Mouse (Mus musculus) CH12.LX (cell line): ENCODE results near the gene Rhob. TPM values are rescaled to one million over a fixed set of nuclear protein-coding genes. Genes with fewer than 3 reads are reported as not detected.

Source experiments
- DNase-seq: peaks from one replicate; pipeline ENCODE4 v3.0.0-alpha.2; 2013; ENCODE audit errors: extremely low read depth
- H3K27ac ChIP-seq: 2 replicates; pipeline ENCODE4 v1.5.1; 2012; ENCODE audit warnings: low read depth, mild to moderate bottlenecking, control low read depth, moderate library complexity; ENCODE audit not compliant: insufficient read depth
- H3K27me3 ChIP-seq: replicated peaks from 2 replicates; pipeline ENCODE3; 2012; ENCODE audit warnings: inconsistent platforms
- H3K36me3 ChIP-seq, 2 experiments: replicated peaks in 1 of 2; 2 replicates each; pipeline versions ENCODE3 to v1.6.1; 2012; ENCODE audit warnings: inconsistent platforms in 1 of 2, low read length in 1 of 2, mild to moderate bottlenecking in 1 of 2, mixed read lengths in 1 of 2, moderate library complexity in 1 of 2; ENCODE audit not compliant: control insufficient read depth in 1 of 2, insufficient read depth in 1 of 2
- H3K4me1 ChIP-seq, 2 experiments: 2 replicates each; pipeline ENCODE4 v1.6.1; 2012; ENCODE audit warnings: inconsistent platforms in 1 of 2, moderate library complexity in 1 of 2; ENCODE audit not compliant: insufficient read depth in 2 of 2, control insufficient read depth in 1 of 2
- H3K4me2 ChIP-seq: 2 replicates; pipeline ENCODE4 v1.6.1; 2012; ENCODE audit warnings: low read depth, mild to moderate bottlenecking, control low read depth; ENCODE audit not compliant: poor library complexity, insufficient read depth, severe bottlenecking
- H3K4me3 ChIP-seq, 3 experiments: fragments of 150-350 bp in 1 of 3; sonication (generic) in 1 of 3; replicated peaks in 1 of 3; 2 replicates each; pipeline versions ENCODE3 to v1.5.1; 2011 to 2012; ENCODE audit warnings: low read depth in 2 of 3, low read length in 2 of 3, mild to moderate bottlenecking in 2 of 3, moderate library complexity in 2 of 3, control low read depth in 1 of 3, improper control_type of control experiment in 1 of 3, inconsistent platforms in 1 of 3, mixed read lengths in 1 of 3; ENCODE audit not compliant: poor library complexity in 1 of 3
- H3K79me2 ChIP-seq: replicated peaks from 2 replicates; pipeline ENCODE4 v1.6.1; 2012; ENCODE audit warnings: mild to moderate bottlenecking, moderate library complexity; ENCODE audit not compliant: control insufficient read depth, poor library complexity, insufficient read depth, severe bottlenecking; ENCODE audit errors: extremely low read depth
- H3K9ac ChIP-seq: 2 replicates; pipeline ENCODE4 v1.6.1; 2012; ENCODE audit warnings: low read depth, mild to moderate bottlenecking, control low read depth, moderate library complexity; ENCODE audit not compliant: insufficient read depth
- H3K9me3 ChIP-seq: replicated peaks from 2 replicates; pipeline ENCODE3; 2012; ENCODE audit warnings: low read length, inconsistent platforms, mixed read lengths
- BHLHE40 ChIP-seq: IDR thresholded peaks from 2 replicates; pipeline ENCODE4 v1.6.1; 2011; ENCODE audit warnings: mild to moderate bottlenecking, low read depth, low read length, improper control_type of control experiment
- CHD1 ChIP-seq: IDR thresholded peaks from 2 replicates; pipeline ENCODE4 v1.6.1; 2012; ENCODE audit warnings: low read depth, low read length, improper control_type of control experiment, inconsistent platforms
- CHD2 ChIP-seq: IDR thresholded peaks from 2 replicates; pipeline ENCODE4 v1.6.1; 2011; ENCODE audit warnings: low read length, improper control_type of control experiment
- CTCF ChIP-seq, 2 experiments: IDR thresholded peaks in 1 of 2; conservative IDR thresholded peaks in 1 of 2; 2 replicates each; pipeline ENCODE4 v1.5.1; 2011 to 2012; ENCODE audit warnings: low read depth in 2 of 2, low read length in 2 of 2, improper control_type of control experiment in 1 of 2, inconsistent platforms in 1 of 2, mild to moderate bottlenecking in 1 of 2, moderate library complexity in 1 of 2
- E2F4 ChIP-seq: IDR thresholded peaks from 2 replicates; pipeline ENCODE4 v1.6.1; 2011; ENCODE audit warnings: low read depth, low read length, improper control_type of control experiment; ENCODE audit not compliant: insufficient replicate concordance
- EP300 ChIP-seq: IDR thresholded peaks from 2 replicates; pipeline ENCODE4 v1.6.1; 2011; ENCODE audit warnings: low read length, improper control_type of control experiment
- ETS1 ChIP-seq: conservative IDR thresholded peaks from 2 replicates; pipeline ENCODE4 v1.6.1; 2012; ENCODE audit warnings: low read depth, mild to moderate bottlenecking, inconsistent platforms, low read length, improper control_type of control experiment, moderate library complexity
- GABPA ChIP-seq: IDR thresholded peaks from 2 replicates; pipeline ENCODE4 v1.6.1; 2012; ENCODE audit warnings: low read depth, low read length, improper control_type of control experiment, inconsistent platforms; ENCODE audit not compliant: insufficient replicate concordance
- IRF4 ChIP-seq: IDR thresholded peaks from 2 replicates; pipeline ENCODE4 v1.6.1; 2014; ENCODE audit warnings: low read depth, mild to moderate bottlenecking, inconsistent platforms, low read length, improper control_type of control experiment
- KAT2A ChIP-seq: IDR thresholded peaks from 2 replicates; pipeline ENCODE4 v1.6.1; 2012; ENCODE audit warnings: low read length, improper control_type of control experiment, inconsistent platforms; ENCODE audit not compliant: insufficient replicate concordance
- MAFK ChIP-seq: IDR thresholded peaks from 2 replicates; pipeline ENCODE4 v1.6.1; 2011; ENCODE audit warnings: low read length, improper control_type of control experiment; ENCODE audit not compliant: insufficient replicate concordance
- MAX ChIP-seq: IDR thresholded peaks from 2 replicates; pipeline ENCODE4 v1.6.1; 2011; ENCODE audit warnings: low read length, improper control_type of control experiment
- NELFE ChIP-seq: IDR thresholded peaks from 2 replicates; pipeline ENCODE4 v1.6.1; 2011; ENCODE audit warnings: low read depth, low read length, improper control_type of control experiment
- SIN3A ChIP-seq: IDR thresholded peaks from 2 replicates; pipeline ENCODE4 v1.6.1; 2012; ENCODE audit warnings: low read length, improper control_type of control experiment, inconsistent platforms
- ZC3H11A ChIP-seq: IDR thresholded peaks from 2 replicates; pipeline ENCODE4 v1.6.1; 2012; ENCODE audit warnings: low read depth, mild to moderate bottlenecking, inconsistent platforms, low read length, improper control_type of control experiment
- ZKSCAN1 ChIP-seq: IDR thresholded peaks from 2 replicates; pipeline ENCODE4 v1.6.1; 2012; ENCODE audit warnings: low read depth, inconsistent platforms, low read length, improper control_type of control experiment, borderline replicate concordance
- ZMIZ1 ChIP-seq: IDR thresholded peaks from 2 replicates; pipeline ENCODE4 v1.6.1; 2012; ENCODE audit warnings: low read depth, mild to moderate bottlenecking, inconsistent platforms, low read length, improper control_type of control experiment
- ZNF384 ChIP-seq: IDR thresholded peaks from 2 replicates; pipeline ENCODE4 v1.6.1; 2012; ENCODE audit warnings: low read depth, low read length, improper control_type of control experiment, inconsistent platforms
- dilution Hi-C: fragments of 300-500 bp; cut with MboI; formaldehyde crosslinking; loops from 2 replicates; pipeline ENCODE4 v1.14.3; 2020; ENCODE audit warnings: low sequenced_read_pairs; ENCODE audit not compliant: extremely low pct_unique_long_range_greater_than_20kb, extremely low pct_ligation_motif_present
- in situ Hi-C: fragments of 300-500 bp; cut with MboI; formaldehyde crosslinking; loops from 3 replicates; pipeline ENCODE4 v1.14.3; 2019; ENCODE audit warnings: low sequenced_read_pairs, low pct_ligation_motif_present, low pct_unique_long_range_greater_than_20kb, mixed read lengths
- polyA plus RNA-seq: library from polyadenylated mRNA; unstranded; fragments of >175 nt; gene quantifications from 2 replicates; pipeline ENCODE4 v1.2.1, GENCODE M21; 2012; ENCODE audit warnings: low read depth; ENCODE audit not compliant: insufficient read length
- total RNA-seq, 2 experiments: library from RNA; depleted of rRNA; stranded (reverse); fragments of 300-350 nt in 1 of 2; fragments of >200 nt in 1 of 2; gene quantifications; 2 replicates each; pipeline ENCODE4 v1.2.3; 2012 to 2014

Gene Rhob
- total and polyA plus RNA-seq, 3 experiments = 42.1 to 54.1 (median 52.9) TPM

GRCm38 (mm10) chr12:8519431-8520160 lies 19.8 kb upstream of the Rhob start:
- in situ Hi-C loops = no loop called here
- dilution Hi-C loops = no loop called here
- H3K4me3 ChIP-seq = no peak overlapping the region
- no peak overlapping the region for H3K27ac ChIP-seq
- no peak overlapping the region for H3K4me2 ChIP-seq
- no peaks in the 10 kb centered on the region for H3K79me2 ChIP-seq
- no peaks in the 10 kb centered on the region for H3K9me3 ChIP-seq
- no peak overlapping the region for H3K9ac ChIP-seq
- no peaks in the 10 kb centered on the region for H3K27me3 ChIP-seq
- no peaks in the 10 kb centered on the region for H3K36me3 ChIP-seq
- no peak for TF ChIP-seq NELFE
- TF ChIP-seq SIN3A = no peak
- no peak for TF ChIP-seq EP300
- no peak for TF ChIP-seq E2F4
- TF ChIP-seq CTCF (conservative IDR thresholded peaks at IDR 0.05 in 1 of 2, IDR thresholded peaks at IDR 0.05 in 1 of 2; ENCODE audit: low read depth in 2 of 2, low read length in 2 of 2) = no peak
- TF ChIP-seq BHLHE40 = no peak
- no peak for TF ChIP-seq CHD2
- no peak for DNase-seq
- peaks cover 10 to 47% of the 10 kb centered on the region in 2 experiments; a peak in 3 of 4 replicates for H3K4me1 ChIP-seq

- Histone ChIP-seq H3K4me3 (no peak overlapping the region), H3K9ac (no peak overlapping the region), H3K4me2 (no peak overlapping the region; the same call in 1 of the 2 replicates), H3K79me2 (no peaks in the 10 kb centered on the region), H3K4me1 (0 out of 4 replicates have a peak, but pooled peaks cover 0 to 2% of the 10 kb centered on the region in 2 experiments), H3K36me3 (no peaks in the 10 kb centered on the region), H3K9me3 (no peaks in the 10 kb centered on the region), H3K27ac (no peak overlapping the region), H3K27me3 (no peaks in the 10 kb centered on the region)
- TF ChIP-seq CHD1 (no peak), ETS1 (0 out of 2 replicates have a peak, but pooled peaks have one; percentile 12)
- in situ Hi-C loops = no loop called here
- dilution Hi-C loops = no loop called here
- no peak for DNase-seq
These were observed 11.5 kb upstream of the Rhob start for GRCm38 (mm10) chr12:8511037-8511882.

- H3K27ac ChIP-seq = no peak overlapping the region
- in situ Hi-C loops (no loop called here), dilution Hi-C loops (no loop called here)
- TF ChIP-seq E2F4 (no peak), ZKSCAN1 (no peak), KAT2A (no peak), MAX (no peak), NELFE (no peak), GABPA (no peak), ZNF384 (no peak), MAFK (no peak), ZC3H11A (no peak), ZMIZ1 (no peak), IRF4 (no peak)
- no peaks in the 10 kb centered on the region for H3K79me2 ChIP-seq
- H3K36me3 ChIP-seq = no peaks in the 10 kb centered on the region
- 0 out of 4 replicates have a peak, but pooled peaks cover 0 to 2% of the 10 kb centered on the region in 2 experiments for H3K4me1 ChIP-seq
- no peak overlapping the region for H3K4me2 ChIP-seq
- no peaks in the 10 kb centered on the region for H3K27me3 ChIP-seq
- no peak overlapping the region for H3K9ac ChIP-seq
- no peaks in the 10 kb centered on the region for H3K9me3 ChIP-seq
- no peak for DNase-seq
- H3K4me3 ChIP-seq = no peak overlapping the region
These were observed 10.6 kb upstream of the Rhob start for GRCm38 (mm10) chr12:8510317-8510988.
